Mouse (Mus musculus): ENCODE data around the gene Psma5.
"Not testable (repeated sequence)": the region's sequence is repeated elsewhere in the genome, so short reads cannot be mapped to it uniquely, and the experiment has no call there.

Psma5 gene

DNA sequence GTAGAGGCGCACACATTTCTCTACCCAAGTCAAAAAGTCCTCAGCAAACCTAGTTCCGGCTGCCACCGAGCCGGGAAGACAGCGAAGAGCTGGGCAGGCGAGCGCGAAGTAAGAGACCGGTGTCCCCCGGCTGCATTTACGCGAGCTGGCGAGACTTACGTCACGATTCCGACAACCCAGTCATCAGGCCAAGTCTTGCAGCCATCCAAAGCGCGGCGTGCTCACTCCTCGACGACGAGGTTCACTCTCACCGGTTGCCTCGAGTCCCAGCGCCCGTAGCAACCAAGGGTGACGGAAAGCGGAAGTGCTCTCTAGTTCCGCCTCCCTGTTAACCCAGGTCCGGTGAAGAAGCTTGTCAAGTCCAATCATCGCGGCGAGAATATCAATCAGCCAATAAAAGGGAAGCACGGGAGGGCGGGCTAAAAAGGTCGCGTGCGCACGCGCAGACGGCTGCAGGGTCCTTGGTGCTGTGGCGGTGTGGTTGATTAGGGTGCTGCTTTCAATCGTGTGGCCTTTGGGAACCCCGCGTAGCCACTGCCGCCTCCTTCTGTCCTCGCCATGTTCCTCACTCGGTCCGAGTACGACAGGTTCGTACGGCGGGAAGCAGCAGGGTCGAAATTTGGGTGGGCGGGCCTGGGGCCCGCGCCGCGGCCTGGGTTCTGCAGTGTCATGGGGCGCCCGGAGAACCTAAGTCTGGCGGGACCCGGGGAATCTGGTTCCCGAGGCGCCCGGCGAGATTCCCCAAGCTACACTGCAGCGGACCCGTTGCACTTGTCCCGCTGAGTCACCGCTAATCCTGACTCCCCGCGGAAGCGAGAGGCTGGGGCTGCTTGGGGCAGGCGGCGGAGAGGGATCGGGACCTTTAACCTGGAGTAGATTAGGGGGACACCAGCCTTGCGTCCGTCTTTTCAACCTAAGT is at the start of gene Psma5:
Gene Psma5, plus strand, starts transcription at position 208 of the 919 bp plus-strand sequence.
- peak; percentile 98 for DNase-seq (ENCODE audit: low read depth, low spot score)

GRCm38 (mm10) chr3:108209001-108209400 is 47.7 kb upstream of the Psma5 start:
- no peak for DNase-seq (ENCODE audit: low read depth, low spot score)

DNA sequence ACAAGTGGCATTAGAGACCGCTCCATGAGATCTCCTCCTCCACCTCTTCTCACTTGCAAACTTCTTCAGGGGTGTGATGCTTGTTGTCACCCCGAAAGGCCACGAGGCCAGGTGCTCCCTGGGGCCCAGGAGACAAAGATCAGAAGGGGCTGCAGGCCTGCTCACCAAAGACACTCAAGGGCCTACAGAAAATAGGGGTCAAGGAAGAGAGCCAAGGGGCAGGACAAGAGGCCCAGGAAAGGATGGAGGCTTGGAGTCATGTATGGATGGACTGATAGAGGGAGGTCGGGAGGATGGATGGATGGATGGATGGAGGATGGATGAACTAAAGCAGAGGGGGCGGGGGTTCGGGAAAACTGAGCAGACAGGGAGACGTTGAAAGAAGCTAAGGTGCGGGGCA is 47.2 kb upstream of the Psma5 start:
- DNase-seq (ENCODE audit: low read depth, low spot score) = no peak

- DNase-seq (ENCODE audit: low read depth, low spot score) = peak; percentile 62
Observed at GRCm38 (mm10) chr3:108209946-108210770, 46.6 kb upstream of the Psma5 start.

GRCm38 (mm10) chr3:108210771-108211139 is 46.0 kb upstream of the Psma5 start, which contains the start of gene Atxn7l2:
Gene Atxn7l2, minus strand, starts transcription at chr3:108210934.
- no peak for DNase-seq (ENCODE audit: low read depth, low spot score)

- DNase-seq (ENCODE audit: low read depth, low spot score) = no peak
Observed at GRCm38 (mm10) chr3:108211845-108212244, 44.9 kb upstream of the Psma5 start.

DNA sequence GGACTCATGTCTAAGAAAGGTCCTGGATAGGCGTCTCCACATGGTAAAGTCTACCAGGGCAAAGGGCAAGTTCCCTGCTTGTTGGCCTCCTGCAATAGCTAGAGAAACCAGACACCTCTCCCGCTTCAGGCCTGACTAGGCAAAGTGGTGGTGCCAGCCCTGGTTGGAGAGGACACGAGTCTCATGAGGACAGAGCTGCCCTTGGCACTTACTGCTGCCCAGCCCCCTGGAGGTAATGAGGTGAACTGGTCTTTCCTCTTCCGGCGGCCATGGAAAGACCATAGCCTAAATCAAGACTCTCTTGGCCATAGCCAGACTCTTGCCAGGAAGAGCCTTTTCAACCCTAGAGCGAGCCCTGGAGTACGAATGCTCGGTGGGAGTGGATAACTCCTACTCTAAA is 44.3 kb upstream of the Psma5 start:
- no peak for DNase-seq (ENCODE audit: low read depth, low spot score)

DNA sequence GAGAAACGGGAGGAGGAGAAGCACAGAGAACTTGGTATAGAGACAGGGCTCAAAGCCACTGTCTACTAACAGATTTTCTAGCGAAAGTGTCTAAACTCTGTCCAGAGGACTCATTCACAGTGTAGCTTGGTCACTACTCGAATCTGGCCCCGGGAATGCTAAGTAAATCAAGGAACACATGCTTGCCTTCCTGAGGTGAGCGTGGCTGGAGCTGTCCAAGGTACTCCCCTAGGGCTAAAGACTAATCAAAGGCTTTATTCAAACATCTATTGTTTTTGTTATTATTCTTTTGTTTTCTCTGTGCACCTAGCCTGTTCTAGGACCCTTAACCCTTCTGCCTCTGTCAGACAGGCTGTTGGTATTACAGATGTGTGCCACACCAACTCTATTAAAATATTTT is 42.0 kb upstream of the Psma5 start:
- DNase-seq (ENCODE audit: low read depth, low spot score) = no peak

DNA sequence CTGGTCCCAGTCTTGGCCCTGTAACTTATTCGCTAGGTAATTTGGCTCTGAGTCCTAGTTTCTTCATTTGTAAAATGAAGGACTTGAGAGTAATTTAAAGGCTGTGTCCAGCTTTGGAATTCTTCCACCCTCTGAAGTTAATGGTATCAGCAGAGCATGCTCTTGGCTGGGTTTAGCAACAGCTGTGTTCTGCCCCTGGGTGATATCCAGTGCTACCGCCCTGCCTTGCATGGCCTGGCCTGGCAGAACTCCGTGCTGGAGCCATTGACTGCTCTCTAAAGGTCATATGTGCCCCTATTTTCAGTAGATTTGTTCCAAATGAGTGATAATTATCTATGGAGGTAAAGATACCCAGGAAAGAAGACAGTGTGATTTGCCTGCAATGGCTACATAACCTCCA is 36.1 kb upstream of the Psma5 start:
- no peak for DNase-seq (ENCODE audit: low read depth, low spot score)

DNA sequence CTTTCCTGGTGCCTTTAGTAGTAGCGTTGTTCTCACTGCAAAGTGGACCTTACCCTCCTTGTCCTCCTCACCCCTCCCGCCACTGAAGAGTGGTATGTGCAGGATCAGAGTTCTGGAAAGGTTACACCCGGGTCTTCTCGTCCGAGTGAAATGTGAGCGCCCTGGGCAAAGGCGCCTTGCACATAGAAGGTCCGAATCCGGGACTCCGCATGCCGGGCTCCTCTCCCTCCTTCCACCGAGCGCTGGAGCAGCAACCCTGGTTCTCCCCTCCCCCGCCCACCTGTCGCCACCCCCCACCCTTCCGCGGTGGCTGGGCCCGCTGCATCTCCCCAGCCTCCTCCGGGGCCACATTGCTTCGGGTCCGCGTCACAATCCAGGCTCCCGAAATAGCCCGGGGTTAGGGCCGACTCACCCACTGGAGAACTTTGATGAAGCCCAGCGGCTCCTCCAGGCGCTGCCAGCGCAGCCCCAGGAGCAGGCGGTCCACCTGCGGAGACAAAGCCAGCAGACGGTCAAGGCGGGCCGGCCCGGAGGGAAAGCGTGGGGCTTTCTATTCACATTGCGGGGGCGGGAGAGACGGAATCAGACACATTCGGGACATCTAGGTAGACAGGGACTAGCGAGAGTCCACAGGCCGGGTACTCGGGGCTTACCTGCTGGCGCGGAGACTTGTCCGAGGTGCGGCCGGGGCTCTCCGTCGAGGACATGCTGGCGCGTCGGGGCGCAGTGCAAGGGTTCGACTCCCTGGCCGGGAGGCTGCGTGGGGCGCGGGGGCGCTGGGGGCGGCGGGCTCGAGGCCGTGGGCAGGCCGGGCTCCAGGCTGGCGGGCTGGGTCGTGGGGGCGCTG is 30.8 kb upstream of the Psma5 start:
- DNase-seq (ENCODE audit: low read depth, low spot score) = no peak

GRCm38 (mm10) chr3:108226558-108227350 is 30.0 kb upstream of the Psma5 start, which contains the start of gene Sypl2:
Gene Sypl2, minus strand, starts transcription at chr3:108226648.
- DNase-seq (ENCODE audit: low read depth, low spot score) = no peak

DNA sequence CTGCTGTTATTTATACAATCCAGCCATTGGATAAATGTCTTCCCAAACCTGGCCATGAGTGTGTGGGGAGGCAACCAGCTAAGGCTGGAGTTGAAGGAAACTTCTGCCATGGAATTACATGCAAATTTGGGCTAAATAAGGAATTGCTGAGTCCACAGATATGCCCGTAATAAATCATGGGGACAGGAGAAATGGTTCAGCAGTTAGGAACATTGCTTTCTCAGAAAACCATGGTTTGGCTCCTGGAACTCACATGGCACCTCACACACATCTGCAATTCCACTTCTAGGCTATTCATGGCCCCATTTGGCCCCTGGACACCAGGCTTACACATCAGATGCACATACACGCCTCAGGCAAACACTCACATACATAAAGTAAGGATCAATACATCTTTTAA is 29.2 kb upstream of the Psma5 start:
- no peak for DNase-seq (ENCODE audit: low read depth, low spot score)

- no peak for DNase-seq (ENCODE audit: low read depth, low spot score)
Observed at GRCm38 (mm10) chr3:108231646-108232045, 25.1 kb upstream of the Psma5 start.

DNA sequence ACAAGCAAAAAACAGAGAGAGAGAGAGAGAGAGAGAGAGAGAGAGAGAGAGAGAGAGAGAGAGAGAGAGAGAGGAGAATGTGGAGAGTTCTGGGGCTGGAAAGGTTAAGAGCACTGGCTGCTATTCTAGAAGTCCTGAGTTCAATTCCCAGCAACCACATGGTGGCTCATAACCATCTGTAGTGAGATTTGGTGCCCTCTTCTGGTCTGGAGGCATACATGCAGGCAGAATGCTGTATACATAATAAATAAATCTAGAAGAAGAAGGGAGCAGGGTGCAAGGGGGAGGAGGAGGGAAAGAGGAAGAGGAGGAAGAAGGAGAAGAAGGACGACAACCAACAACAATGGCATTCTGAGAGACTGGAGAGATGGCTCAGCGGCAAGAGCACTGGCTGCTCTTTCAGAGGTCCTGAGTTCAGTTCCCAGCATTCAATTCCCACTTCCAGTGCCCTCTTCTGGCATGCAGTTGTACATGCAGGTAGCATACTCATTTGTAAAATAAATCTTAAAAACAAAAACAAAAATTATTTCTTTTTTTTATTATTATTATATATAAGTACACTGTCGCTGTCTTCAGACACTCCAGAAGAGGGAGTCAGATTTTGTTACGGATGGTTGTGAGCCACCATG is 19.1 kb upstream of the Psma5 start:
- not testable (repeated sequence) for DNase-seq (ENCODE audit: low read depth, low spot score)

DNA sequence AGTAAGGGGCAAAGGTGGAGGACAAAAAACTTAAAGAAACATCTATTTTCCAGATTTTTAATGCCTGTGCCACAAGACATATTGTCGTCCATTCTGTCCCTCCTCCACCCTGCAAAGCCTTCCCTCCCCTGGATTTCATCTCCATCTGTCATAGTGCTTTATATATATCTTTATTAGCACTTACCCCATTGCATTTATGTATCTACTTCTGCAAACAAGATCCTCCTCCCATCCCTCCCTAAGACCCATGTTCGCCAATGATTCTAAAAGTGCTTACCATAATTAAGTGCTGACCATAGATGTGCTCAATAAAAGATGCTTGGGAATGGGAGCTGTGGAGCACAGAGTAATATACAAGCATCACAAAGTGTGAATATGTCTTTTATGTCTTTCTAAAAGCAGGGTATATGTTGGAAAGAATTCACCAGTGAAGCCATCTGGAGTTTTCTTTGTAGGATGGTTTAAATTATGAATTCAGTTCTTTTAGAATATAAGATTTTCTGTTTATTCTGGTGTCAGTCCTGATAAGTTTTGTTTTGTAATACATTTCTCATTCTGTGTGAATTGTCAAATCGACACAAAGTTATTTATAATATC is 15.4 kb upstream of the Psma5 start:
- no peak for DNase-seq (ENCODE audit: low read depth, low spot score)

DNA sequence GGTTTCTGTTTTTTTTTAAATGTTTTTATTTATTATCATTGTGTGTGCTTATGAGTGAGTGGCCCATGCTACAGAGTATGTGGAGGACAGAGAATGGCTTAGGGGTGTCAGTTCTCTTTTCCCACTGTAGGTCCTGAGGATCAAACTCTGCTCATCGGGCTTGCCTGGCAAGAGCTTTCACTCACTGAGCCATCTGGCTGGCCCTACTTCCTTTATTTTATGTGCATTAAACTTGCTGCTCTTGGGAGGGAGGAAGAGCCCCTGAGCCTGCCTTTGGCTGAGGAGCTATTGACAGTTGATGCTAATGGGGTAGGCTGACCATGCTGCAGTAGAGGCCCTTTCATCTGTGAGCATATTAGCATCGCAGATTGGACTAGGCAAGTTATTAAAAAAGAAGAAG is 9.9 kb upstream of the Psma5 start:
- DNase-seq (ENCODE audit: low read depth, low spot score) = no peak

- DNase-seq (ENCODE audit: low read depth, low spot score) = peak; percentile 15
Observed at GRCm38 (mm10) chr3:108257831-108258500, 1.2 kb downstream of the Psma5 start.

DNA sequence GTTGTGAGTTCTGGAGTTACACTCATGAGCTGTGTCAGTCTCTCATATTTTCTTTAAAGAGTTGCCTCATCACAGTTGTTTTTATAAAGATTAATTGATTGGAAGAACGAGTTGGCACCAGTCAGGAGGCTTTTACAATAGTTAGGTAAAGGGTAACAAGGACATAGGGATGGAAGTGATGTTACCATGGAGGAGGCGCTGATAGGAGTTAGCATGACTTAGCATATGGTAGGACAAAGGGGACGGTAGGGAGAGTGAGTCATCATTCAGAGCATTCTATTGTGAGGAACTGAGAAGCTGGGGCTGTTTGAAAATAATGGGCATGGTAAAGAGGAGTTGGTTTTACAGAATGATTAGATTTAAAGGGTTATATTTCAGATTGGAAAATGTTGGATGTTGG is 2.6 kb downstream of the Psma5 start:
- no peak for DNase-seq (ENCODE audit: low read depth, low spot score)

GRCm38 (mm10) chr3:108279495-108279894 is 22.8 kb downstream of the Psma5 start:
- not testable (repeated sequence) for DNase-seq (ENCODE audit: low read depth, low spot score)

Measured in c-Kit-negative CD71-positive TER-119-positive erythroid progenitor cells, embryonic 14.5 days (primary cell).